Mouse (Mus musculus) lung, adult 2 months (tissue): Measurements from ENCODE around the gene Zfp330. TPM values are rescaled to one million over a fixed set of nuclear protein-coding genes. Genes with fewer than 3 reads are reported as not detected.
A peak's percentile ranks its signal among the peaks of the same experiment; 100 is the strongest.

Experiments
- DNase-seq: peaks from one replicate; pipeline ENCODE4 v3.0.0; 2022
- H3K4me1 ChIP-seq: fragments of 200-500 bp; 2 replicates; pipeline ENCODE4 v1.6.1; 2011; ENCODE audit warnings: low read length; ENCODE audit not compliant: control insufficient read depth, insufficient read depth
- H3K4me3 ChIP-seq: fragments of 200-500 bp; replicated peaks from 2 replicates; pipeline ENCODE3; 2011; ENCODE audit warnings: low read depth, mild to moderate bottlenecking, control low read depth, low read length; ENCODE audit errors: extremely low read depth
- CTCF ChIP-seq: fragments of 200-500 bp; IDR thresholded peaks from 2 replicates; pipeline ENCODE4 v1.5.1; 2011; ENCODE audit warnings: mild to moderate bottlenecking, low read length, control low read depth; ENCODE audit not compliant: insufficient read depth
- POLR2A ChIP-seq: fragments of 200-500 bp; IDR thresholded peaks from 2 replicates; pipeline ENCODE4 v1.6.1; 2011; ENCODE audit warnings: low read depth, mild to moderate bottlenecking, control low read depth, low read length, borderline replicate concordance; ENCODE audit errors: extremely low read depth
- WGBS: fragments of 180-500 bp; shearing (Covaris S2); methylation state at CpG from one replicate; pipeline ENCODE4 v1.1.7; 2018; 5-methylcytosine and 5-hydroxymethylcytosine counted together
- polyA plus RNA-seq: library from polyadenylated mRNA; depleted of rRNA; stranded (reverse); fragments of >200 nt; gene quantifications from 2 replicates; pipeline ENCODE4 v1.2.3, GENCODE M21; 2012; rRNA removed

The Zfp330 gene
- polyA plus RNA-seq, result 8.3 and 11.3 TPM in 2 replicates

DNA sequence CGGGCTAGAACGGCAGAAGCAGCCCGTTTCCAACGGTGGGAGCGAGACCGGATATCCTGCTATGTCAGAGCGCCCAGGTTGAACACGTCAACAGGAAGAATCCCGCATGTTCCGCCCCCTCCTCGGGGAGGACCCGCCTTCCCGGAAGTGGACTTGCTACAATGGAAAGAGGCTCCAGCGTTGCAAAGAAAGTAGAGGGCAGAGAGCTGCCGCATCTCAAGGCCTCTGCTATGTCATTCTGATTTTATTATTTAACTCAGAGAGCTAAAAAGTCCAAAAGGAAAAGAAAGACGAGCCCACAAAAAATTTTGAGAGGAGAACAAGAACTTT lies at the start of gene Zfp330:
Gene Zfp330, minus strand, starts transcription at position 68 of the 330 bp plus-strand sequence.
- WGBS, result under 1% methylated on average over 16 of the region's 16 CpGs
- peak; percentile 89 for DNase-seq
- H3K4me3 ChIP-seq, result peak within 1 kb of the TSS; percentile 88
- 0 out of 2 replicates have a peak, but pooled peaks cover 5% of the 10 kb centered on the region for H3K4me1 ChIP-seq
- TF ChIP-seq POLR2A, result peak; percentile 92; the same call in 1 of the 2 replicates
- TF ChIP-seq CTCF, result no peak

DNA sequence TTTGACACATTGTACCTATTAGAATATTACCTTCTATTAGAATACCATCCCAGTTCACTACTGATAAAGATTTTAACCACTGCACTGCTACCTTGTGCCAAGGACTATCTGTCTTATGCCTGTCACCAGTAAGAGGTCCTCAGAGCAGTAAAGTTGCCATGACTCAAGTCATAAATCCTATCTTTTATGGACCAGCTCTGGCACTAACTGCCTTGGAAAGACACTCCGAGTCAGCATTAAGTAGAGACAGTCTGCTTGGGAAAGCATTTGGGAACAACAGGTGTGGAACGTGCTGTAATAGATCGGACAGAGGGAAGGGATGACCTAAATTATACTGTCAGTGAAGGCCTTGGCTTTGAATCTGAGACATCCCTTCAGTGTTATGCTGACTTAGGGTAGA lies 4.0 kb upstream of the Zfp330 start:
- no peak for DNase-seq
- 89% methylated on average over 3 of the region's 3 CpGs for WGBS
- H3K4me3 ChIP-seq, result no peak overlapping the region
- 0 out of 2 replicates have a peak, but pooled peaks cover 5% of the 10 kb centered on the region for H3K4me1 ChIP-seq
- TF ChIP-seq POLR2A (no peak), CTCF (no peak)

DNA sequence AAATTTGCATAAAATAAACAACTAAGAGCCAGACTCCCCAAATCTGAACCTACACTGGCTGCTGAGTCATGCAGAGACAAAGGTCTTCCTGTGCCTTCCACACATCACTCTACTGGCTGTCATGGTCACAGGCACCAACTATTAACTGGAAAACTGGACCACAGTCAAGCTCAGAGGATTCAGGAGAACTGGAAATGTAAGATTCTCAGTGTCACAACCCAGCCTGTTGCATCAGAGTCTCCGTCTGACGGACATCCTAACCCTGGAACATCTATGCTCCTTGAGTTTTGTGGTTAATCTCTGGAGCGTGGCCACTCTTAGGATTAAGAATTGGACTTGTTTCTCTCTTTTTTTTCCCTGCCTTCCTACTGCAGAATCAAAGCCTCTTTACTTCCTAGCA lies 3.4 kb upstream of the Zfp330 start:
- TF ChIP-seq CTCF, result no peak
- TF ChIP-seq POLR2A, result no peak
- DNase-seq, result no peak
- WGBS, result 83% methylated on average over 3 of the region's 3 CpGs
- Histone ChIP-seq H3K4me3 (no peak overlapping the region), H3K4me1 (0 out of 2 replicates have a peak, but pooled peaks cover 5% of the 10 kb centered on the region)

DNA sequence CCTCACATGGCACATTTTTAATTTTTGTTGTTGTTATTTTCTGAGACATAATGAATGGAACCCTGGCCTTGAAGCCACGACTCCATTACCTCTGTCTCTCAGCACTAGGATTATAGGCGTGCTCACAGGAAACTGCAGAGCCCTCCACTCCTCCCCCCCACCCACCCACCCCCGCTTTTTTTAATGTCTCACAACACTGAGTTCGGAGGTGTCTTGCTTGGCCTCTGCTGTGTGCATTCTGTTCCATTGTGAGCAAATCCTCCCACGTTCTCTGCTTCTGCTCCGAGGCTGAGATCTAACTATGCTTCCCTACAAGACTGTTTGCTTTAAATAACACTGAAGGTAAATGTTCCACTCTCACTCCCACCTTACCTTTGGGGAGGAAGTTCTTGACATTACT lies 522 bp upstream of the Zfp330 start:
- WGBS, result 31% methylated on average over 6 of the region's 6 CpGs
- DNase-seq, result no peak
- H3K4me3 ChIP-seq, result peak overlapping the region; percentile 88

DNA sequence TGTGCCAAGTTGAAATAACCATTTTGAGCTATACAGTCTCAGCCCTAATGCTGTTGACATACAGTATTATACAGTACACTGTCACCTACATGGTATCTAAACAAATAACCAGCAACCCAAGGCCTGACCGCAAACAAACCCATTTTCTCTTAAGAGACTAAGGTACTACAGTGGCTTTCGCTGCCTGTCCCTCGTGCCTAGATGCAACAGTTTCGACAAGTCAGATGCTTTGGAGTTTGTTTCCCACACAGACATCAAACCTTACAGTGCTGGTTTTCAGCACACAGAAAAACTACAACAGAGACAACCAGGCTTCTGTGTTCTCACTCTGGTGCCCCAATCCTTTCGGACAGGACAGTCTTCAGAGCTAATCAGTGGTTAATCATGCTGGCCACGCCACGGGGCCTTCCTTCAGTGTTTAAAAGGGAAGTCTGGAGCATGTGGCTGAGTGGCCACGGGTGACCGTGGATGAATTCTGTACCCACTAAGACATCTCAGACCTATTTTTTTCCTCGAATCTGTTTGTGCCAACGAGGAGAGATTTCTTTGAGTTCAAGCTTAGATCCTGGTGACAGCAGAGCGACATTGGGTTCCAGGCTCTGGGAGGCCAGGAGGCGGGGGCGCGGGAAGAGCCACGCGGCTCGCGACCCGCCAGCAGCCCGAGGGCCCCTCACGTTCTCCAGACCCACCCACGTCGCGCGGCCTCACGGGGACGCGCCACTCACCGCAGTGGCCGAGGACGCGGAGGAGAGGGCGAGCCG lies 448 bp downstream of the Zfp330 start:
- DNase-seq, result no peak
- no peak for TF ChIP-seq POLR2A
- no peak for TF ChIP-seq CTCF
- 2% methylated on average over 35 of the region's 35 CpGs for WGBS
- H3K4me1 ChIP-seq, result 0 out of 2 replicates have a peak, but pooled peaks cover 5% of the 10 kb centered on the region
- peak overlapping the region; percentile 88 for H3K4me3 ChIP-seq

More for the DNA sequence above, 522 bp upstream of the Zfp330 start:
- 0 out of 2 replicates have a peak, but pooled peaks cover 5% of the 10 kb centered on the region for H3K4me1 ChIP-seq
- TF ChIP-seq CTCF (no peak), POLR2A (no peak)

DNA sequence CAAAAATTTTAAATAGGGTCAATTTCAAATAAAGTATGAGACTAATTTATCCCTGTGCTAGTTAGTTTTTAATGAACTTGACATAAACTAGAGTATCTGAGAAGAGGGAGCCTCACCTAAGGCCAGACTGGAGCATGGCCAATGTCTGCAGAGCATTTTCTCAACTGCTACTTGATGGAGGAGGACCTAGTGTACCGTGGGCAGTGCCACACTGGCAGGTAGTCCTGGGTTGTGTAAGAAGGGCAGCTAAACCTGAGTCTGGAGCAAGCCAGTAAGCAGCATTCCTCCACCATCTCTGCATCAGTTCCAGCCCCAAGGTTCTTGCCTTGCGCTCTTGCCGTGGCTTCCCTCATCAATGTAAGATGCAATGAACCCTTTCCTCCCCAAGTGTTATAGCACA lies 3.1 kb downstream of the Zfp330 start:
- TF ChIP-seq POLR2A, result no peak
- TF ChIP-seq CTCF, result no peak
- Histone ChIP-seq H3K4me1 (0 out of 2 replicates have a peak, but pooled peaks cover 5% of the 10 kb centered on the region), H3K4me3 (no peak overlapping the region)
- 76% methylated on average over 3 of the region's 3 CpGs for WGBS
- no peak for DNase-seq

DNA sequence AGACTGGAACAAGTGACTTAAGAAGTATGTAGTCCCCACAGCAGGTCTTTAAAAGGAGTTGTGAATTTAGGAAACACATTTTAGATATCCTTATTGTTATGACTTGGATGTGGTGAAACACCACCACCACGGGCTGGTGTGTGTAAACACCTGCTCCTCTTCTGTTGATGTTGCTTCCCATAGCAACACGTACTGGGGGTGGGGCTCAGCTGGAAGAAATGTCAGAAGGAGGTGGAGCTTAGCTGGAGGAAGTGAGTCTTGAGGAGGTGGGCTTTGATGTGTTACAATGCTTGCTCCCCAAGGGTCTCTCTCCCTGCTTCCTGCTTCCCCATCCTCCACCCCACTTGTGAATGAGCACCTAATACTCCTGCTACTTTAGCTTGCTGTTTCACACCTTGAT lies 14.9 kb downstream of the Zfp330 start:
- no peak for DNase-seq
- no peaks in the 10 kb centered on the region for H3K4me1 ChIP-seq
- 23% methylated on average over 2 of the region's 2 CpGs for WGBS
- no peak for TF ChIP-seq CTCF
- no peak for TF ChIP-seq POLR2A
- no peak overlapping the region for H3K4me3 ChIP-seq

DNA sequence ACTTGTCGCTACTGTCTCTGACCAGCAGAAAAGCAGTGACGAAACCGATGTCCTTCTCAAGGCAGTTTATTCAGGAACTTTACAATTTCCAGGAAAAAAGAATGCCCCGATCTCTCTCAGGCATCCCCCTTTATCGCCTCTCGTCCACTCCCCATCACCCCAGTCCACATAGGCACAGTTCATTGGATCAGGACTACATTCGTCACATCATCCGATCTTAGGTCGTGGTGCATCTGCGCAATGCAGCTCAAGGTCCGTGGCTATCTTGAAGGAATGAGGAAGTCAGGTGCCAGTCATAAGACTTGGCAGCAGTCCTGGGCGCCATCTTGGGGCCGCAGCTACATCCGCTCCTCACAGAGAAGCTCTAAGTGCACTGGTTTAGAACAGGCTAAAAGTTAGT lies 19.0 kb downstream of the Zfp330 start:
- Histone ChIP-seq H3K4me1 (no peaks in the 10 kb centered on the region), H3K4me3 (no peak overlapping the region)
- 94% methylated on average over 14 of the region's 14 CpGs for WGBS
- no peak for DNase-seq
- TF ChIP-seq POLR2A (no peak), CTCF (no peak)

DNA sequence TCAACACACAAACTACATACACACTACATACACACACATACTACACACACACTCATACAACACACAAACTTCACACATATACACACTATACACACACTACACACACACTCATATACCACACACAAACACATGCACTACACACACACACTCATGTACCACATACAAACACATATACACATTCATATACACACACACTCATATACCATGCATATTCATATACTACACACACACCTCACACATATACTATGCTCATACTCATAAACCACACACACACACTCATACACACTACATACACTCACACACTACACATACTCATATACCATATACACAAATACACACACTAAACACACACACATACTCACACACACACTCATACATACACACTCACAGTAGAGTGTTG lies 27.3 kb downstream of the Zfp330 start:
- no peak for DNase-seq
- Histone ChIP-seq H3K4me1 (no peaks in the 10 kb centered on the region), H3K4me3 (no peak overlapping the region)
- TF ChIP-seq POLR2A, result no peak
- no peak for TF ChIP-seq CTCF
